Mouse (Mus musculus): ENCODE measurements at regions not wholly inside any gene's neighbourhood (a gene's known extent, or its start where the extent isn't known, plus 50 kb on each side); places are given as distances from the start of the nearest gene placed in this dataset.

GRCm38 (mm10) chr2:3927141-3927810, 90.2 kb upstream of the Frmd4a start:
- WGBS: 65% methylated on average over 8 of the region's 8 CpGs
- Histone ChIP-seq H3K4me3 (replicated peaks; ENCODE audit: low read length) (no peak overlapping the region), H3K9ac (no peak overlapping the region), H3K27ac (no peak overlapping the region), H3K9me3 (ENCODE audit: control insufficient read depth, low read length) (no peaks in the 10 kb centered on the region), H3K36me3 (replicated peaks; ENCODE audit: control insufficient read depth, insufficient read depth) (no peaks in the 10 kb centered on the region), H3K4me2 (replicated peaks) (no peak overlapping the region), H3K4me1 (replicated peaks; ENCODE audit: control insufficient read depth, insufficient read depth, low read length) (0 out of 2 replicates have a peak, but pooled peaks cover 6% of the 10 kb centered on the region), H3K27me3 (ENCODE audit: control insufficient read depth, insufficient read depth, low read length) (no peaks in the 10 kb centered on the region)
- ATAC-seq (ENCODE audit: low FRiP score) (no peak), DNase-seq (ENCODE audit: low spot score) (no peak)

GRCm38 (mm10) chr2:3927853-3928252, 89.7 kb upstream of the Frmd4a start:
- ATAC-seq (ENCODE audit: low FRiP score) (peak; percentile 31; the same call in 1 of the 2 replicates), DNase-seq (ENCODE audit: low spot score) (no peak)
- Histone ChIP-seq H3K27ac (no peak overlapping the region), H3K4me2 (replicated peaks) (no peak overlapping the region), H3K4me3 (replicated peaks; ENCODE audit: low read length) (no peak overlapping the region), H3K4me1 (replicated peaks; ENCODE audit: control insufficient read depth, insufficient read depth, low read length) (0 out of 2 replicates have a peak, but pooled peaks cover 6% of the 10 kb centered on the region), H3K9me3 (ENCODE audit: control insufficient read depth, low read length) (no peaks in the 10 kb centered on the region), H3K27me3 (ENCODE audit: control insufficient read depth, insufficient read depth, low read length) (no peaks in the 10 kb centered on the region), H3K36me3 (replicated peaks; ENCODE audit: control insufficient read depth, insufficient read depth) (no peaks in the 10 kb centered on the region), H3K9ac (no peak overlapping the region)
- 77% methylated on average over 4 of the region's 4 CpGs for WGBS

- 86% methylated on average over 5 of the region's 5 CpGs for WGBS
- Histone ChIP-seq H3K4me2 (replicated peaks) (no peak overlapping the region), H3K4me3 (replicated peaks; ENCODE audit: low read length) (no peak overlapping the region), H3K9ac (no peak overlapping the region), H3K4me1 (replicated peaks; ENCODE audit: control insufficient read depth, insufficient read depth, low read length) (0 out of 2 replicates have a peak, but pooled peaks cover under 1% of the 10 kb centered on the region), H3K27me3 (ENCODE audit: control insufficient read depth, insufficient read depth, low read length) (no peaks in the 10 kb centered on the region), H3K9me3 (ENCODE audit: control insufficient read depth, low read length) (no peaks in the 10 kb centered on the region), H3K36me3 (replicated peaks; ENCODE audit: control insufficient read depth, insufficient read depth) (no peaks in the 10 kb centered on the region), H3K27ac (no peak overlapping the region)
- no peak for DNase-seq (ENCODE audit: low spot score)
- ATAC-seq (ENCODE audit: low FRiP score): no peak
These were observed 86.9 kb upstream of the Frmd4a start for GRCm38 (mm10) chr2:3930650-3931049.

- no peaks in the 10 kb centered on the region for H3K36me3 ChIP-seq (replicated peaks; ENCODE audit: control insufficient read depth, insufficient read depth)
- DNase-seq (ENCODE audit: low spot score) (no peak), ATAC-seq (ENCODE audit: low FRiP score) (no peak)
- H3K27me3 ChIP-seq (ENCODE audit: control insufficient read depth, insufficient read depth, low read length): no peaks in the 10 kb centered on the region
- no peak overlapping the region for H3K4me2 ChIP-seq (replicated peaks)
- H3K4me3 ChIP-seq (replicated peaks; ENCODE audit: low read length): no peak overlapping the region
- no peaks in the 10 kb centered on the region for H3K9me3 ChIP-seq (ENCODE audit: control insufficient read depth, low read length)
- WGBS: 86% methylated on average over 2 of the region's 2 CpGs
- H3K4me1 ChIP-seq (replicated peaks; ENCODE audit: control insufficient read depth, insufficient read depth, low read length): no peaks in the 10 kb centered on the region
- H3K27ac ChIP-seq: no peak overlapping the region
- no peak overlapping the region for H3K9ac ChIP-seq
These were observed 76.7 kb upstream of the Frmd4a start for GRCm38 (mm10) chr2:3940786-3941185.

GRCm38 (mm10) chr2:3941496-3941895, 76.0 kb upstream of the Frmd4a start:
- H3K4me2 ChIP-seq (replicated peaks): no peak overlapping the region
- DNase-seq (ENCODE audit: low spot score): no peak

GRCm38 (mm10) chr2:3947432-3947831, 70.1 kb upstream of the Frmd4a start:
- H3K4me3 ChIP-seq (replicated peaks; ENCODE audit: low read length): no peak overlapping the region
- DNase-seq (ENCODE audit: low spot score) (no peak), ATAC-seq (ENCODE audit: low FRiP score) (no peak)
- no peaks in the 10 kb centered on the region for H3K9me3 ChIP-seq (ENCODE audit: control insufficient read depth, low read length)
- no peak overlapping the region for H3K4me2 ChIP-seq (replicated peaks)
- H3K4me1 ChIP-seq (replicated peaks; ENCODE audit: control insufficient read depth, insufficient read depth, low read length): no peaks in the 10 kb centered on the region
- H3K36me3 ChIP-seq (replicated peaks; ENCODE audit: control insufficient read depth, insufficient read depth): no peaks in the 10 kb centered on the region
- no peak overlapping the region for H3K9ac ChIP-seq
- no peaks in the 10 kb centered on the region for H3K27me3 ChIP-seq (ENCODE audit: control insufficient read depth, insufficient read depth, low read length)
- WGBS: 95% methylated on average over 3 of the region's 3 CpGs
- H3K27ac ChIP-seq: no peak overlapping the region

More at GRCm38 (mm10) chr2:3941496-3941895, 76.0 kb upstream of the Frmd4a start:
- no peak for ATAC-seq (ENCODE audit: low FRiP score)
- H3K4me3 ChIP-seq (replicated peaks; ENCODE audit: low read length): no peak overlapping the region
- no peaks in the 10 kb centered on the region for H3K27me3 ChIP-seq (ENCODE audit: control insufficient read depth, insufficient read depth, low read length)
- no peak overlapping the region for H3K9ac ChIP-seq
- no peaks in the 10 kb centered on the region for H3K9me3 ChIP-seq (ENCODE audit: control insufficient read depth, low read length)
- H3K36me3 ChIP-seq (replicated peaks; ENCODE audit: control insufficient read depth, insufficient read depth): no peaks in the 10 kb centered on the region
- no peaks in the 10 kb centered on the region for H3K4me1 ChIP-seq (replicated peaks; ENCODE audit: control insufficient read depth, insufficient read depth, low read length)
- no peak overlapping the region for H3K27ac ChIP-seq
- WGBS: 88% methylated on average over 1 of the region's 1 CpGs

GRCm38 (mm10) chr2:3948331-3948730, 69.2 kb upstream of the Frmd4a start:
- Histone ChIP-seq H3K4me3 (replicated peaks; ENCODE audit: low read length) (no peak overlapping the region), H3K27ac (no peak overlapping the region), H3K9ac (no peak overlapping the region), H3K9me3 (ENCODE audit: control insufficient read depth, low read length) (no peaks in the 10 kb centered on the region), H3K4me1 (replicated peaks; ENCODE audit: control insufficient read depth, insufficient read depth, low read length) (no peaks in the 10 kb centered on the region), H3K4me2 (replicated peaks) (no peak overlapping the region), H3K36me3 (replicated peaks; ENCODE audit: control insufficient read depth, insufficient read depth) (no peaks in the 10 kb centered on the region), H3K27me3 (ENCODE audit: control insufficient read depth, insufficient read depth, low read length) (no peaks in the 10 kb centered on the region)
- DNase-seq (ENCODE audit: low spot score) (no peak), ATAC-seq (ENCODE audit: low FRiP score) (no peak)
- 52% methylated on average over 1 of the region's 1 CpGs for WGBS

GRCm38 (mm10) chr2:3957491-3957890, 60.0 kb upstream of the Frmd4a start:
- no peak overlapping the region for H3K27ac ChIP-seq

GRCm38 (mm10) chr2:3958065-3958641, 59.4 kb upstream of the Frmd4a start:
- no peaks in the 10 kb centered on the region for H3K9me3 ChIP-seq (ENCODE audit: control insufficient read depth, low read length)
- H3K4me3 ChIP-seq (replicated peaks; ENCODE audit: low read length): no peak overlapping the region
- H3K4me1 ChIP-seq (replicated peaks; ENCODE audit: control insufficient read depth, insufficient read depth, low read length): no peaks in the 10 kb centered on the region
- no peaks in the 10 kb centered on the region for H3K27me3 ChIP-seq (ENCODE audit: control insufficient read depth, insufficient read depth, low read length)
- H3K36me3 ChIP-seq (replicated peaks; ENCODE audit: control insufficient read depth, insufficient read depth): no peaks in the 10 kb centered on the region
- 32% methylated on average over 12 of the region's 12 CpGs for WGBS
- H3K4me2 ChIP-seq (replicated peaks): peak overlapping the region; percentile 25; the same call in 1 of the 2 replicates
- no peak overlapping the region for H3K27ac ChIP-seq
- H3K9ac ChIP-seq: no peak overlapping the region
- DNase-seq (ENCODE audit: low spot score) (no peak), ATAC-seq (ENCODE audit: low FRiP score) (no peak)

More at GRCm38 (mm10) chr2:3957491-3957890, 60.0 kb upstream of the Frmd4a start:
- Histone ChIP-seq H3K9ac (no peak overlapping the region), H3K36me3 (replicated peaks; ENCODE audit: control insufficient read depth, insufficient read depth) (no peaks in the 10 kb centered on the region), H3K4me1 (replicated peaks; ENCODE audit: control insufficient read depth, insufficient read depth, low read length) (no peaks in the 10 kb centered on the region), H3K27me3 (ENCODE audit: control insufficient read depth, insufficient read depth, low read length) (no peaks in the 10 kb centered on the region), H3K4me3 (replicated peaks; ENCODE audit: low read length) (no peak overlapping the region), H3K9me3 (ENCODE audit: control insufficient read depth, low read length) (no peaks in the 10 kb centered on the region), H3K4me2 (replicated peaks) (no peak overlapping the region)
- ATAC-seq (ENCODE audit: low FRiP score) (no peak), DNase-seq (ENCODE audit: low spot score) (no peak)
